Mouse (Mus musculus): ENCODE data around the gene Nip7.
"Not testable (repeated sequence)": the region's sequence is repeated elsewhere in the genome, so short reads cannot be mapped to it uniquely, and the experiment has no call there.

Nip7 gene

GRCm38 (mm10) chr8:107056076-107056972 lies at the start of gene Nip7, which contains the start of gene Cog8:
Gene Nip7 (plus strand): TSS chr8:107056877.
Gene Cog8 (minus strand): TSS chr8:107056689.
- peak; percentile 95 for DNase-seq (ENCODE audit: low spot score in 2 of 2)

DNA sequence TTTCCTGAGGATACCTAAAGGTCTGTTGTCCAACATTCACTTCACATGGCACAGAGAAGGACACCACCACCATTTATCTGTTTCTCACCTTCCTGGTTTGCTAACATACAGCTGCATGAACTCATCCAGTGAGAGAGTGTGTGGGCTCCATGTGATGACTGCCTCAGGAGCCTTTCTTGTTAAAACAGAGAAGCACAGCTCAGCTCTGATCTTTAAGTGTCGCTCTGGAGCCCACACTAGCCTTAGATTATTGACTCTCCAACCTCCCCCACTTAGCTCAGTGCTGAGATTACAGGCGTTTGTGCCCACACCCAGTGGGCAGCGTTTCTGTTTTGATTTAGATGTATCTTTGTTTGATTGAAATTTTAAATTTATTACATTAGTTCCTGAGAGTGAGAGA lies 48.9 kb upstream of the Nip7 start:
- DNase-seq (ENCODE audit: low spot score in 2 of 2), result no peak

- no peak for DNase-seq (ENCODE audit: low spot score in 2 of 2)
Measured at GRCm38 (mm10) chr8:107012666-107013065, 44.0 kb upstream of the Nip7 start.

GRCm38 (mm10) chr8:107014915-107015314 lies 41.8 kb upstream of the Nip7 start:
- no peak for DNase-seq (ENCODE audit: low spot score in 2 of 2)

DNA sequence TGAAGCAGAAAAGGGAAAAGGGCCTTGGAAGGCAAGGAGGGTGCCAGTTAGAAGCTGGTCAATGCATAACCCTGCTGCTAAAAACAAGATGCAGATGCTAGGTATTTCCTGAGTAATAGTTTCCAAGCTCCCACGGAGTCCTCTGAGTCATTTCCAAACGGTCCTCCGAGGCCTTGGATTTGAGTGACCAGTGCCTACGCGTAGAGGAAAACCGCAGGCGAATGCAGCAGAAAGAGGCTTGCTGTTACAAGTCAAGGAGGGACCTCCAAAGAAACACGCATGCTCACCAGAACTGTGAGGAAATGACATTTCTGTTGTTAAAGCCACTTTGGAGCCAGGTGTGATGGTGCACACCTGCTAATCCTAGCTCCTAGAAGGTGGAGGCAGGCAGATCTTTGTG lies 33.2 kb upstream of the Nip7 start:
- DNase-seq (ENCODE audit: low spot score in 2 of 2), result no peak

DNA sequence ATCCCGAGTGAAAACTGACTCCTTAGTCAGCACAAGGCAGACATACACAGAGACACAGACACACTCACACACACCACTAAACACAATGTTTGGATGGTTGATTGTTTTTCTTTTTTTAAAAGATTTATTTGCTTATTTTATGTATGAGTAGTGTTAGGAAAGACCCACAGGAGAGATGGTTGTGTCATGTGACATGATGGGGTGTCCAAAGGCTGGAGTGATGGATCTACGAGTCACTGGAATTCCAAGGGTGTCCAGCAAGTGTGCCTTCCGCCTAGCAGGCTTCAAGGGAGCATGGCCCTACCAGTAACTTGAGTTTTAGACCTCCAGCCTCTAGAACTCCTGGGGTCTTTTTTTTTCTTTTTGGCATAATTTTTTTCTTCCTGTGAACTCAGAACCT lies 27.4 kb upstream of the Nip7 start:
- no peak for DNase-seq (ENCODE audit: low spot score in 2 of 2)

- no peak for DNase-seq (ENCODE audit: low spot score in 2 of 2)
Measured at GRCm38 (mm10) chr8:107030058-107030457, 26.6 kb upstream of the Nip7 start.

DNA sequence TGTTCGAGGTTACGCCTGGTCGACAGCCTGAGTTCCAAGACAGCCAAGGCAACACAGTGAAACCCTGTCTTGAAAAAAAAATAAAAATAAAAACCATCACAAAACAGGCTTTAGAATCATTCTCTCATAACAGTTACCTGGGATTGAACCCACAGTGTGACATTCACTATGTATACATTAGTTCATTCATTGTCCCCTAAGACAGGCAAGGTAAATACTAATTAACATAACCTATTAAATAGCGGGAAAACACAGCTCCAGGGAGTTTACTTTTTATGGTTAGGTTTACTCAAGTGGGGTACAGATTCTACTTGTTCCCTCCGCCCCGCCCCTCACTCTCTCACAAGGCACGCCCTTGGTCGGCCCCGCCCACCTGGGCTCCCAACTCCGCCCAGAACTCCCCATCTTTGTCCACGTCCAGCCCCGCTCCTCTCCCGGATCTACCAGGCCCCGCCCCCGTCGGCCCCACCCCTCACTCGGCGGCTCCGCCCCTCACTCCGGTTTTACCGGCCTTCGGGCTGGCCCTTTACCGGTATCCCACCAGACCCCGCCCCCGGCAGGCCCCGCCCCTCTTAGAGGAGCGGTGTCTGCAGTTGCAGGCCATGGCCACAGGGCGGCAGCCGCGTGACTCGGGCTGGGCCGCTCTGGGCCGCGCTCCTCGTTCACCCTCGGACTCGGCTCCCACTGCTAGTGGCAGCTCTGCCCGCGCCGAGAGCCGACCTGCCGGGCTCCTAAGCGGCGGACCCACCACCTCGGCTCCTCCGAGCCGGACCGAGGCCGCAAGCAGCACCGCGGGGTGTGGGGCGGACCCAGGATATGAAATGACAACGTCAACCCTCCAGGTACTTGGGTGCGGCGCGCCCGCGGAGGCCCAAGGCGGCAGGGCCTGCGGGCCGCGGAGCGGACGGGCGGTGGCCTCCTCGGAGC lies 25.8 kb upstream of the Nip7 start, which contains the start of gene Vps4a:
Vps4a (plus strand) TSS at position 573 of the 927 bp plus-strand sequence.
- peak; percentile 91 to 95 for DNase-seq (ENCODE audit: low spot score in 2 of 2)

- no peak for DNase-seq (ENCODE audit: low spot score in 2 of 2)
Measured at GRCm38 (mm10) chr8:107031577-107032090, 25.0 kb upstream of the Nip7 start.

DNA sequence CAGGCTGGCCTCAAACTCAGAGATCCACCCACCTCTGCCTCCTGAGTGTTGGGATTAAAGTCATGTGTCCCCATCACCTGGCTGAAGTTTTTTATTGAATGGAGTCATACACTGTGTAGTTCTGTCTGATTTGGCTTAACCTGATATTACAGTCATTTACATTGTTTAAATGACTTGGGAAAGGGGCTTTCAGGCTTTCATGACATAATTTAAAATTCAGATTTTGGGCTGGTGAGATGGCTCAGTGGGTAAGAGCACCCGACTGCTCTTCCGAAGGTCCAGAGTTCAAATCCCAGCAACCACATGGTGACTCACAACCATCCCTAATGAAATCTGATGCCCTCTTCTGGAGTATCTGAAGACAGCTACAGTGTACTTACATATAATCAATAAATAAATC lies 23.1 kb upstream of the Nip7 start:
- DNase-seq (ENCODE audit: low spot score in 2 of 2), result not testable (repeated sequence)

GRCm38 (mm10) chr8:107035641-107036040 lies 21.0 kb upstream of the Nip7 start:
- DNase-seq (ENCODE audit: low spot score in 2 of 2), result no peak

DNA sequence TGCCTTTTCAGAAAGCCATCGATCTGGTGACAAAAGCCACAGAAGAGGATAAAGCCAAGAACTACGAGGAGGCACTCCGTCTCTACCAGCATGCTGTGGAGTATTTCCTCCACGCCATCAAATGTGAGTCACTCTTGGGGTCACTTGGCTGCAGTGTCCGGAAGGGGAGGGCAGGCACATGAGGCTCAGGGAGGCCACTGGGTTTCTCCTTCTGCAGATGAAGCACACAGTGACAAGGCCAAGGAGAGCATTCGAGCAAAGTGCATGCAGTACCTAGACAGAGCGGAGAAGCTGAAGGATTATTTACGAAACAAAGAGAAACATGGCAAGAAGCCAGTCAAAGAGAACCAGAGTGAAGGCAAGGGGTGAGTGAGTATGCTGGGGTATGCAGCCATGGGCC lies 20.1 kb upstream of the Nip7 start:
- no peak for DNase-seq (ENCODE audit: low spot score in 2 of 2)

- DNase-seq (ENCODE audit: low spot score in 2 of 2), result no peak
Measured at GRCm38 (mm10) chr8:107040632-107041031, 16.0 kb upstream of the Nip7 start.

- DNase-seq (ENCODE audit: low spot score in 2 of 2), result no peak
Measured at GRCm38 (mm10) chr8:107045478-107045877, 11.2 kb upstream of the Nip7 start.

- DNase-seq (ENCODE audit: low spot score in 2 of 2), result no peak
Measured at GRCm38 (mm10) chr8:107046976-107047375, 9.7 kb upstream of the Nip7 start.

DNA sequence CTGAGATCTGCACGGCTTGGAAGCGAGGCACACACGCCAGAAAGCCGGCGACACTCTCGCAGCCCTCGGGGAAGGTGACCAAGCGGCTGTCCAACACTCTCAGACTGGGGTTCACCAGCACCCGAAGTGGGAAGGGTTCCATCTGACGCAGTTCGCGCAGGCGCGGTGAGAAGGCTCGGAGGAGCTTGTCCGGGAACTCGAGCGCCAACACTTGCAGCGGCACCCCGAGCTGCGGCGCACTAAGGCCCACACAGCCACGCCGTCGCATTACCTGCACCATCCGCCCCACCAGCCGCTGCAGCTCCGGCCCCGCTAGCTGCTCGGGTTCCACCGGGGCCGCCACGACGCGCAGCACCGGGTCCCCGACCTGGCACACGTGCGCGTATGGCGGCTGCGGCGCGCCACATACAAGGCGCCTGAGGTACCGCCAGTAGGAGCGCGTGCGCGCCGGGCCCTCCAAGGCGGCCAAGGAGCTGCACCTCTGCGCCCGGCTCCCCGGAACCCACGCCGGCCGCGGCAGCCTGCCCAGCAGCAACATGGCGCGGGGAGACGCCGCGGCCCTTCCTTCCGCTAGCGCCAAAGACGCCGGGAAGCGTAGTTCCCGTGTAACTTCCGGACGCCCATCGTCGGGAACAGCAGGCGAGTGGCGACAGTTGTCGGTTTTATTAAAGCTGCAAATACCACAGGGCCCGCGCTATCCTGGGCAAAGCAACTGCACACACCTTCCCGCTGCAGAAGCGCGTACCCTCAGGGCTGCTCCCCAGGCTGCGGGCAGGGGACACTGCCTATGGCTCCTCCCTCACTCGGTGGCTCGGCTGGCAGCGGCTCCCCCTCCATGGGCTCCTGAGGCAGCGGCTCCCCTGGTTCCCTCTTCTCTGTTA lies 8.4 kb upstream of the Nip7 start, which contains the start of gene Pdf:
Pdf (minus strand) TSS at position 554 of the 881 bp plus-strand sequence.
- DNase-seq (ENCODE audit: low spot score in 2 of 2), result peak; percentile 72 to 82

- DNase-seq (ENCODE audit: low spot score in 2 of 2), result no peak
Measured at GRCm38 (mm10) chr8:107049480-107049879, 7.2 kb upstream of the Nip7 start.

DNA sequence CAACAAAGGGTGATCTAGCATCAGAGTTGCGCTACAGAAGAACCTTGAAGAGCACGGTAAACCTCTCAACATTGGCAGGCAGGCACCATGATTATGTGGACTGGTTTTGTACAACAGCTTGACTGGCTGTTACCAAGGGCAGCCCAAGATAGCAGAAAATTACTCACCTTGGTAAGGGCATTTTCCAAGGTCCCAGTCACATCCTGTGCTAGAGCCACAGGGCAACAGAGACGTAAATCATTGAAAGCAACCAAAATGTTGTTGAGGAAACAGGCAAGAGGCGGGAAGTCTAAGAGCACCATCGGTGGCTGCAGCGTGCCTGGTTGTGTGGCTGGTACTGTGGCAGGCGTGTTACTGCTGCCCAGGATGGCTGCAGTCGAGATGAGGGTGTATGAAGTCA lies 4.6 kb upstream of the Nip7 start:
- no peak for DNase-seq (ENCODE audit: low spot score in 2 of 2)

- DNase-seq (ENCODE audit: low spot score in 2 of 2), result no peak
Measured at GRCm38 (mm10) chr8:107056973-107057369, 294 bp downstream of the Nip7 start.

DNA sequence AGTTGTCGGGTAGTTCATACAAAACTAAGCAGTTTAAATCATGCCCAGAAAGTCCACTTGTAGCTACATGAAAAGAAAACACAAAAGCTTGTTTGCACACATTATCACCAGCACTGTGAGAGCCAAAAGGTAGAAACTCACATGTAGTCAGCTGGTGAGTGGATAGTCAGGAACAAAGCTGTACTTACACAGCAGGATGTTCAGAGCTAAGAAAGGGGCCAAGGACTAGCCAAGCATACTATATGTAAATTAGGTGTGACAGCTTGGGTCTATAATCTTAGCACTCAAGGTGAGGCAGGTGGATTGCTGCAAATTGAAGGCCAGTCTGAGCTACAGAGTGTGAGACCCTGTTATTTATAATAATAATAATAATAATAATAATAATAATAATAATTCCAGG lies 5.9 kb downstream of the Nip7 start:
- no peak for DNase-seq (ENCODE audit: low spot score in 2 of 2)

Data from frontal cortex, postnatal 10 days (tissue).